Mouse (Mus musculus) spleen, adult 2 months (tissue): ENCODE data around the gene L3mbtl4.

Experiments
- CTCF ChIP-seq: fragments of 200-500 bp; IDR thresholded peaks from 2 replicates; pipeline ENCODE4 v1.5.1; 2011; ENCODE audit warnings: mild to moderate bottlenecking, inconsistent platforms; ENCODE audit not compliant: insufficient read depth, insufficient read length, insufficient replicate concordance; ENCODE audit errors: extremely low read depth
- POLR2A ChIP-seq: fragments of 200-500 bp; IDR thresholded peaks from 2 replicates; pipeline ENCODE4 v1.6.1; 2011; ENCODE audit warnings: low read depth, low read length, inconsistent platforms

DNA sequence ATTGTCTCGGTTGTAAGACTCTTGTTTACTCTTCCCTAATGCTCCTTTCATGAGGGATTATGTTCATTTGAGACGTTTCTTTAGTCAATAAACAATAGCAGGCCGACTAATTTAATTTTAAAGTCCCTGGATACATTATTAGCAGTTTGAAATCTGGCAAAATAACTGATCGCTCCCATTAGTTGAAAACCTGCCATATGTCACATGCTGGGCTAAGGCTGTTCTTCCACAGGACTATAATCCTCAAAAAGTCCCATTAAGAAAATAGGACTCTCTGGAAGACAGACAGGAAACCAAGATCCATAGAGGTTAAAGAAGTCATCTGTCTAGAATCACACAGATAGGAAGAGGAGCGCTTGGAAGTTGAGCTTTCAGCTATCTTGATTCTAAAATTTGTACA is 114.9 kb downstream of the L3mbtl4 start:
- no peak for TF ChIP-seq CTCF
- TF ChIP-seq POLR2A = no peak
